Mouse (Mus musculus) left cerebral cortex, postnatal 25 days (tissue): ENCODE results near the gene Tmem175. TPM values are rescaled to one million over a fixed set of nuclear protein-coding genes. Genes with fewer than 3 reads are reported as not detected.

Experiments
- DNase-seq, 2 experiments: peaks; one replicate each; pipeline ENCODE4 v3.0.0; 2022; ENCODE audit warnings: low spot score in 2 of 2, mixed read lengths in 1 of 2
- intact Hi-C: fragments of 180-260 bp; cut with DNase I; formaldehyde crosslinking; loops from one replicate; pipeline ENCODE4 v1.15.1; 2025
- total RNA-seq, 2 experiments: library from RNA; stranded (reverse); gene quantifications; 2 replicates each; pipeline ENCODE4 v1.2.3; 2021

The Tmem175 gene
- total RNA-seq, 2 experiments from 2014 or later = 37.4 to 42.1 TPM

DNA sequence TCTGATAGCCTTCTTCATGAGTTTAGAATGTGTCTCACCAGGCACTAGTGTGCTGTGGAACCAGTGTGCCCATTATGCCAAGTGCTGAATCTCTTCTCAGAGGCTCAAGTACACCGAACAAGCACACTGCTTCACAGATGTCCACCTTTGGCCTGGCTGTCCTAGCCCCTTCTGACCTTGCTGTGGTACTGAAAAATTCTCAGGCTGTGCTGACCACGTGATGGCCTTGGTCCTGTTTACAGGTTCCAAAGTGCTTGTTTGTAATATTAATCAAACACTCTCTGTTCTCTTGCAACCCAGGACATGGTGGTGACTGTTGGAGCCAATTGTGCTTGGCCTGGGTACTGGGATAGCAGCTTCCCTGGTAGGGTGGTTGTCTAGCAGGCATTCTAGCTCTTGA, 45.1 kb downstream of the Tmem175 start:
- intact Hi-C loops = loop anchor here (10.0 kb wide), 1 partner anchor 880 kb away; the partner anchor contains the start of gene Crlf2

DNA sequence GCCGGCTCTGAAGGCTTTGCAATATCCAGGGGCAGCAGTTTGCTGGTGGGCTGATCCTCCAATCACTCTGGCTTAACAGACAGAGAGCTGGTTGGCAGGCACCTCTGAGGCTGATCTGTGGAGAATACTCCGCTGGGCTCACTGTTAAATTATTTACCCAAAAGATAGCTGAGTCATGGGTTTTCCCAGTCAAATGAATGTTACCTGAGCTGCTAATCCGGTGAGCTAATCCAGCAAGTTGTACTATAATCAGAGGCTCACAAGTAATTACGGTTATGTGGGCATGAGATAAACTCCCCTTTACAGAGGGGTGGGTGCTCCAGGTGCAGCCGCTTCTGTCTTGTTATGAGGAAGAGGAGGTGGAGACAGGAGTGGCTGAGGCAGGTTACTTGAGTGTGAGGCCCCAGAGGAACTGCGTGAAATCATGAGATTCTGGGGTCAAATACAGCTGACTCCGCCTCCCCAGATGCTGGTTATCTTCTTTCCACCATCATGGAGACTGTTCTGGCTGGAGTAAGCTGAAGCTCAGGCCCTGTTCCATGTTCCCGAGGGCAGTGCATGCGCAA, 45.8 kb downstream of the Tmem175 start, which contains the start of gene Slc26a1:
Slc26a1 (minus strand) TSS at position 319 of the 566 bp plus-strand sequence.
- intact Hi-C loops = loop anchor here (10.0 kb wide), 1 partner anchor 879 kb away; the partner anchor contains the start of gene Crlf2
- no peak for DNase-seq

More for the DNA sequence above, 45.1 kb downstream of the Tmem175 start:
- DNase-seq = no peak

DNA sequence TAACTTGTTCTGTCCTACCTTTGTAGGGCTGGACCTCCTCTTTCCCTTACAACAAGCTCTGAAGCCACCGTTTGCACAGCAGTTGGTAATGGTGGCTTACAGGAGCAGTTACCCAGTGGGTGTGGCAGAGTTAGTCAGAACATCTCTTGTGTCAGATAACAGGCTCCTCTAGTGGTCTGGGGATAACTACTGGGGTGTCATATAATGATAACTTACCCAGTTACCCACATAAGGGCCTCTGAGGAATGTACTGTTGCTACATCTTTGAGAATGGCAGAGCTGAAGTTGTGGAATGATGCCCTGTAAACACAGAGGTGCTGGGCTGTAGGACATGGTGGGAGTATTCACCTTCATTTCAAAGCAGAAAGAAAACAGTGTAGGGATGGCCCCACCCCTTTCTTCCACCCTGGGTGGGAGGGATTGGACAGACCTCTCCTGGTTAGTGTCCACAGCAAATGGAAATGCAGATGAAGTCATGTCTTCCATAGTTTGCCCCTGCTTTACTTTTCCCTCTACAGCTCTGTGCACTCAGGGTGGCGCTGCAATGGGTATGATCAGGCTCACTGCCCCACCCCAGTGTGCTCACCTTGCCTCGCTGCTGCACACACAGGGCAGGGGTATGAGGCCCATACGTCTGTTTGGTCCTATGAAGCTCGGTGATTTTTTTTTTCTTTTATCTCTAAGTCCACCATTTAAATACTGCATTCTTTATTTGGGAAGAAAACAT, 47.4 kb downstream of the Tmem175 start:
- DNase-seq = no peak
- intact Hi-C loops = loop anchor here (10.0 kb wide), 1 partner anchor 878 kb away; the partner anchor contains the start of gene Crlf2

DNA sequence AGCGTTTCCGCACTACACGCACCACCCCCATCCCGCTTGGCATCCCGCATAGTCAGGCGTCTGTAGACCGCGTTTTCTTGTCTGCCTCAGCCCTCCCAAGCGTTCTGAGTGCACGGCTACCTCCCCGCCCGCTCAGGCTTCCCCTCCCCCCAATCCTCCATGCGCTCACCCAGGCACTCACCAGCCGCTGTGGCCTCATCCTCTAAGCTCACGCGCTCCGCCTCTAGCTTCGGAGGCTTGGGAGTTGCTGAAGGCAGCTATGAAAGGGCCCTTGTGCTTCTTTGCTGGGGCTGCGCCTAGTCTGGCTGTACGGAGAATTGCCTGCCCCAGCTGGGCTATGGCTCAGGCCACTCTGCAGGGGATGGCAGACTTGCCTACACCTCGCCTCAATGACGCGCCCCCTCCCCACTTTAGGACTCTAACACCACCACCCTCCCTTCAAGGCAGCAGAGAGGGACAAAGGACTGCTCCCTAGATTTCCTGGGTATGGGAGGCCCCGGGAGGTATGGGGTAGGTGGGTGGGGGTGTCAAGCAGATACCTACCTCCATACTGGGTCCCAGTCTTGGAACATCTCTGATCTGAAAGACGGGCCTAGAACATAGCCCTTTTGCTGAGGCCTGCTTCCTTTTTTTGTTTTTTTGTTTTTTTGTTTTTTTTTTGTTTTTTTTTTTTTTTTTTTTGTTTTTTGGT, 48.2 kb downstream of the Tmem175 start:
- intact Hi-C loops = loop anchor here (10.0 kb wide), 1 partner anchor 877 kb away; the partner anchor contains the start of gene Crlf2
- peak; percentile 82 to 92 for DNase-seq

DNA sequence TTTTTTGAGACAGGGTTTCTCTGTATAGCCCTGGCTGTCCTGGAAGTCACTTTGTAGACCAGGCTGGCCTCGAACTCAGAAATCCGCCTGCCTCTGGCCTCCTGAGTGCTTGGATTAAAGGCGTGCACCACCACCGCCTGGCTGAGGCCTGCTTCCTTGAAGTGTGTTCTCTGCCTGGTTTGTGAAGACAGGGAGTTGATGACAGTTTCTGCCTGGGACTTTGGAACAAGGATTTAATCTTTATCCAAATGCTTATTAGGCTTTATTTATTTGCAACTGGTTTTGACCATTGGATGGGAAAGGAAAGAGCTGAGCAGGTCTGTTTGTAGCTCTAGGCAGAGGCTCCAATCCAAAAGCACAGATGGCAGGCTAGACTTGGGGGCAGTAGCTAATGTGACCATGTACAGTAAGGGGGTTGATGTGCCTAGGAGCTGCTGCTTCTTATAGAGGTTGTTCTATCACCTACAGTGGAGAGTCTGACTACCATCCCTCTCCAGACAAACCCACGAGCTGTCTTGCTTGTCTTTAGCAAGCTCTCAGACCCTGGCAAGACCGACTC, 48.8 kb downstream of the Tmem175 start:
- intact Hi-C loops = loop anchor here (10.0 kb wide), 1 partner anchor 876 kb away; the partner anchor contains the start of gene Crlf2
- no peak for DNase-seq

DNA sequence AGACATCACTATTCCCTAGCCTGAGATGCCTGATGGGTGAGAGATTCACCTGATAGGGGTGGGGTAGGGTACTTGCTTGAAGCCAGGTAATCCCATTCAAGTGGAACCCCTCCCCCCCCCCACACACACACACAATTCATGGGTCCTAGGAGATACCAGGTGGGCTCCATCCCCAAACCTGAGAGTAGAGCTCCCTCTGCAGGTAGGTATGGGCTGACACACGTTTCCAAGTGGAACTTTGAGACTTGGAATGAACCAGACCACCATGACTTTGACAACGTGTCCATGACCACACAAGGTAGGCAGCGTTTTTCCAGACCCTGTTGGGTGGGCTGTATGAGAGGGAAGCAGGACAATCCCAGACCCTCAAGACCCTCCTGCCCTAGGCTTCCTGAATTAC, 50.3 kb downstream of the Tmem175 start:
- DNase-seq = no peak
- intact Hi-C loops = loop anchor here (10.0 kb wide), 1 partner anchor 875 kb away; the partner anchor contains the start of gene Crlf2

DNA sequence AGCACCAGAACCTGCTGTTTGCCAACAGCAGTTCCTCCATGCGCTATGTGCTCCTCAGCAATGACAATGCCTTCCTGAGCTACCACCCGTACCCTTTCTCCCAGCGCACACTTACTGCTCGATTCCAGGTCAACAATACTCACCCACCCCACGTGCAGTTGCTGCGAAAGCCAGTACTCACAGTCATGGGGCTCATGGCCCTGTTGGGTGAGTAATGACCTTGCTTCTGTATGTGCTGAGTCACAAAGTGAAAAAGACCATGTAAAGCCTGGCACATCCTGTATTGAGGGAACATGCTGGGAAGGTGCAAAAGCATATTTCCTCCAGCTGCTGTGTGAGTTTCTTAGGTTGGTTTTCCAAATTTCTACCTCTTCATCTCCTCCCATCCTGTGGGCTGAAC, 51.3 kb downstream of the Tmem175 start:
- DNase-seq = no peak

DNA sequence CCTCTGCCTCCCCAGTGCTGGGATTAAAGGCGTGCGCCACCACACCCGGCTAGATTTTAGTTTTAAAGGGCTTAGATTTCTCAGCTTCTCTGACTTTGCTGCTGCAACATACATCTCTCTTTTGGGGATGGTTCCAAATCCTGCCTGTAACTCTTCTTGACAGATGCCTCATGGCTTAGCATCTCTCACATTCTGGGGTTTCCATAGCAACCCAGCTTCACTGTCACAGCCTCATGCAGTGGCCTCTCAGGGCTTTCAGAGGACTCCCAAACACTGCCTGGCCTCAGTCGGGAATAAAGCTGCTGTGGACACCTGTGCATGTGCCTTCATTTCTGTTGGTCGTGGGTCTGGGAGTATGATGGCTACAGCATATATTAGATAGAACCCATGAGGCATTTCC, 59.5 kb downstream of the Tmem175 start:
- DNase-seq = peak in 1 of 2 experiments; percentile 34

More for the DNA sequence above, 51.3 kb downstream of the Tmem175 start:
- intact Hi-C loops = no loop called here

DNA sequence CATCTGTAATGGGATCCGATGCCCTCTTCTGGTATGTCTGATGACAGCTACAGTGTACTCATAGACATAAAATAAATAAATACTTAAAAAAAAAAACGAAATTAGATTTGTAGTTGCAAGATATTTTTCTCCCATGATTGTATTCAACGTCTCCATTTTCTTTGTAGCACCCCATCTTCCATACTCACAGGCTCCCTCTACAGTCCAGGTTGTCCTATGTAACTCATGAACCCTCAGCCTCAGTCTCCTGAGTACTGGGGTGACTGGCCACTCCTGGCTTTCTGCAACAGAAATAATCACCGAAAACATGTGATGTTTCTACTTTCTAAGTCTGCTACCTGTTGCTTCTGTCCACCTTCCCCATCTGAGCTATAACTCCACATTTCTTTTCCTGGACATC, 61.6 kb downstream of the Tmem175 start:
- DNase-seq = no peak
- intact Hi-C loops = loop anchor here (10.0 kb wide), 1 partner anchor 1404 kb away; the partner anchor contains the start of genes Gm35315 and Plcxd1

More for the DNA sequence above, 59.5 kb downstream of the Tmem175 start:
- intact Hi-C loops = no loop called here

DNA sequence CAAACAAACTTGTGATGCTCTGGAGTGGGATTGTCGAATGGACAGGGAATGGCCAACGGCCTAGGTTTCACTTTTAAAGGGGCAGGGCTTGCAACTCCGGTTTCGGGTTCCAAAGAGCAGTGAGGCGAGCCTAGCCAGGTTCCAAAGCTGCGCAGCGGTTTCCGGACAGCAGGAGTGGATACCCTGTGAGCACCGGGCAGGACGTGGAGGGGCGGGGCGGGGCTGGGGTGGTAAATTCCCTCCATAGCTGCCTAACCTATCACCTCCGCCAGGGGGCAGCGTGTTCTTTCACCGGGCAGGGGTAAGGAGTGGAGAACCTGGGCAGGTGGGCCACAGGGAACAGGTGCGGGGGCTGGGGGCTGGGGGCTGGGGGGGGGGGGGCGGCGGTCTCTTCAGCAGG, 62.7 kb downstream of the Tmem175 start, which contains the start of gene Fgfrl1:
Fgfrl1 (plus strand) TSS at position 112 of the 400 bp plus-strand sequence.
- no peak for DNase-seq

DNA sequence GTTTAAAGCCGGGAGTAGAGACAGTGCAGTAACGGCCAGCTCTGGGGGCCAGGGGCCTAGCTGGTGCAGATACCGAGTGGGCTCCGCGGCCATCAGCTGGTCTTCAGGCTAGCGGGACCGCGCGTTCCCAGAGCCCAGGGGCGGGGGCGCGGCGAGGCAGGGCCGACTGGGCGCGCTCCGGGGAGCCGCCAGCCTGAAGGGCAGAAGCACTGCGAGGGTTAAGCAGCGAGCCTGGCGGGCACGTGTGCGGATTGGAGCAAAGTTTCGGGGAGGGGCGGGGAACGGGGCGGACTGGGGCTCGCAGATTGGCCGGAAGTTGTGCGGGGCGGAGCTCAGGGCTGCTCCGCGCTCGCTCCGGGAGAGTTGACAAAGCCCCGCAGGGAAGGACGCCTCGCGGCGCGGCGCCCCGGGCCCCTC, 64.3 kb downstream of the Tmem175 start:
- intact Hi-C loops = loop anchor here (1.0 to 10.0 kb wide), 2 partner anchors 33 to 1401 kb away; partner anchors contain the start of genes Gm35315 and Plcxd1
- peak; percentile 67 to 70 for DNase-seq

More for the DNA sequence above, 62.7 kb downstream of the Tmem175 start, which contains the start of gene Fgfrl1:
- intact Hi-C loops = loop anchor here (10.0 kb wide), 1 partner anchor 1403 kb away; the partner anchor contains the start of genes Gm35315 and Plcxd1

DNA sequence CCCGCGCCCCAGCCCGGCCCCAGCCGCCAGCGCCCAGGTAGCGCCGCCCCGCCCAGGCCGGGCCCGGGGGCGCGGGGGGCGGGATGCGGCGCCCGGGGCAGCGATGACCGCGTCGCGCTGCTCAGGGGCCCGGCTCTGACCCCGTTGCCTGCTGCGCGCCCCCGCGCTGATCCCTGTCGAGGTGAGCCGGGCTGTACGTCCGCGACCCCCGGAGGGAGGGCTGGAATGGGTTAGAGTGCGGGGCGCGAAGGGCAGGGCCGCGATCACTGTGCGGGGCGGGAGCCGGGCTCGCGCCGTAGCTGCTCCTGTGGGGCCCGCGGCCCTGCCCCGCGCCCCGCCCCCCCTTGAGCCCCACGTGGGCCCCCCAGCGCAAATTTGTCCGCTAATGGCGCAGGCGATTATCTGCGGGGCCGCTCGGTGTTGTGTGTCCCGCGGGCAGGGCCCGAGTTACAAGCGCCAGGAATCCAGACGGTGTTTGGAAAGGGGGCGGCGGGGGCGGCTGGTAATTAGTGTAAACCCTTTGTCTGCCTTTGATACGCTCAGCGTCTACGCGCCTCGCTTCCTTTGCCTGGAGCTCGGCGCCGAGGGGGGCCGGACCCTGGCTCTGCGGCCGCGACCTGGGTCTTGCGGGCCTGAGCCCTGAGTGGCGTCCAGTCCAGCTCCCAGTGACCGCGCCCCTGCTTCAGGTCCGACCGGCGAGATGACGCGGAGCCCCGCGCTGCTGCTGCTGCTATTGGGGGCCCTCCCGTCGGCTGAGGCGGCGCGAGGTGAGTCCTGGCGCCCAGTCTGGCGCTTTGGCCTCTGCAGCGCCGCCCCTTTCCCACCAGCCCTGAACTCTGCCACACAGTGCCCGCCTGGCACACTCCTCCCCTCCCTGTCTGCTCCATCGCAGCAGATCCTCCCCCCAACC, 65.0 kb downstream of the Tmem175 start:
- no peak for DNase-seq
- intact Hi-C loops = loop anchor here (1.0 to 10.0 kb wide), 2 partner anchors 33 to 1400 kb away; partner anchors contain the start of genes Gm35315 and Plcxd1

DNA sequence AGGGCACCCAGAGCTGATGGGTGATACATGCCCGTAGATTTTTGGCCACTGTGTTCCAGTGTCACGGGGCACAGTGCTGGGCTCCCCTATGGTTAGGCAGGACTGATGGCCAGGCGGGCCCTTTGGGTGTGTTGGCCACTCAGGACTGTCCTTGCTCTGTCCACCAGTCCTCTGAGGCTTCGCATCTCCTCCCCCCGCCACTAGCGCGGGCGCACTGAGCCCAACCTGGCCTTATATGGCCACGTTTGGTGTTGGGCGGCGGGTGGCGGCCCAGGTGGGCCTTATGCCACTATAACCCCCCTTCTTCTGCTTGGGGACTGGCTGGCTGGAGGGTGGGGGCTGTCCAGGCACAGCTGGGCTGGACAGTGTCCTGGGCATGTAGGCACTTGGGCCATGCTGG, 66.3 kb downstream of the Tmem175 start:
- intact Hi-C loops = loop anchor here (10.0 kb wide), 1 partner anchor 1399 kb away; the partner anchor contains the start of genes Gm35315 and Plcxd1
- no peak for DNase-seq

DNA sequence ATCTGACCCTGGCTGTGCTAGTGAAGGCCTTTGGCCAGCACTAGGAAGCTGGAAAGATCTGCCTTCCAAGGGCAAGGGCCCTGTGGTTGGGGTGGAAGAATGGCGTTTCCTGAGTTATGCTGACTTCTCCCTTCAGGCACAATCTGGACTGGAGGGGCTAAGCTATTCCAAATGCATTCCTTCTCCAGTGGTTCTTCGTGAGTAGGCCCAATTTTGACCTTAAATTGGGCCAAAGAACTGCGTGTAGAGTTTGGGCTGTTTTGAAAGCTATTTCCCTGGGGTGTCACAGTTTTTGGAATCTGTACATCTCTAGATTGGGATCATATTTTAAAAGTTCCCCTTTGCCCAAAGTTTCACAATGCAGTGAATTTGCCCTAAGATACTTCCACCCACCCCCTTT, 67.0 kb downstream of the Tmem175 start:
- intact Hi-C loops = loop anchor here (10.0 kb wide), 1 partner anchor 1398 kb away; the partner anchor contains the start of genes Gm35315 and Plcxd1
- DNase-seq = no peak

DNA sequence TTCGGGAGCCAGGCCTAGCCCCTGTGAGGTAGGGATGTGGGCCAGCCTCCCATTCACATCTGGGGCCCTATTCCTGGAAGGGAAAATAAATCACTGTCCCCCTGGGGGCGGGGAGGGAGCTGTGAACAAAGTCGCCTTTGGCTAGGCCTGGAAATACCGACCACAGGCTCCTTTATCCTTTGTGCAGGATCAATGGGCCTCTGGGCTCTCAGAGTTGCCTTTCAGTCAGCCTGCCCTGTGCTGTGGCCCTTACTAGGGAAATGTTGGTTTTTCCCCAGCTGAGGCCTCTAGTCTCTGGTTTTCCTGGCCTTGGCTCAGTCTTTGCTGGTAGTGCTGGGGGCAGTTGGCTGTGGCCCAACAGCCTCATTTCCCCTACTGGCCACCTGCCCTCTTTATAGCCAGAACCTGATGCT, 67.8 kb downstream of the Tmem175 start:
- intact Hi-C loops = loop anchor here (10.0 kb wide), 1 partner anchor 1397 kb away; the partner anchor contains the start of genes Gm35315 and Plcxd1
- DNase-seq = peak; percentile 40 to 79
